Mouse (Mus musculus) intestine, embryonic 14.5 days (tissue): ENCODE measurements around the gene Rab31. TPM values are rescaled to one million over a fixed set of nuclear protein-coding genes. Genes with fewer than 3 reads are reported as not detected.

Experiments used
- ATAC-seq: fragments of 200-750 bp; cut with Nextera tagmentation; replicated peaks from 2 replicates; pipeline ENCODE4 v1.8.0; 2017; ENCODE audit warnings: low read depth, moderate number of reproducible peaks, moderate TSS enrichment, moderate library complexity; ENCODE audit not compliant: low FRiP score, low TSS enrichment
- DNase-seq: peaks from one replicate; pipeline ENCODE4 v3.0.0-alpha.2; 2018; ENCODE audit warnings: low spot score
- H3K27ac ChIP-seq: fragments of 300-500 bp; sonication (generic); 2 replicates; pipeline ENCODE4 v1.5.1; 2014; ENCODE audit warnings: low read depth, mild to moderate bottlenecking, control low read depth
- H3K27me3 ChIP-seq: fragments of 300-500 bp; sonication (generic); replicated peaks from 2 replicates; pipeline ENCODE4 v1.6.1; 2014; ENCODE audit warnings: low read length, control low read depth; ENCODE audit not compliant: control insufficient read depth, insufficient read depth
- H3K36me3 ChIP-seq: fragments of 300-500 bp; sonication (generic); 2 replicates; pipeline ENCODE4 v1.6.1; 2014; ENCODE audit warnings: low read length, control low read depth; ENCODE audit not compliant: control insufficient read depth, insufficient read depth
- H3K4me1 ChIP-seq: fragments of 300-500 bp; sonication (generic); replicated peaks from 2 replicates; pipeline ENCODE4 v1.6.1; 2014; ENCODE audit warnings: low read length, control low read depth, mixed read lengths; ENCODE audit not compliant: control insufficient read depth, insufficient read depth
- H3K4me2 ChIP-seq: fragments of 300-500 bp; sonication (generic); 2 replicates; pipeline ENCODE4 v1.6.1; 2014; ENCODE audit warnings: low read length
- H3K4me3 ChIP-seq: fragments of 300-500 bp; sonication (generic); 2 replicates; pipeline ENCODE4 v1.5.1; 2014; ENCODE audit warnings: low read depth, low read length, control low read depth, mixed read lengths
- H3K9ac ChIP-seq: fragments of 300-500 bp; sonication (generic); 2 replicates; pipeline ENCODE4 v1.6.1; 2014; ENCODE audit warnings: mild to moderate bottlenecking, low read length
- H3K9me3 ChIP-seq: fragments of 300-500 bp; sonication (generic); 2 replicates; pipeline ENCODE4 v1.6.1; 2016; ENCODE audit warnings: low read length, control low read depth; ENCODE audit not compliant: control insufficient read depth
- WGBS: fragments of 180-500 bp; shearing (Covaris S2); extraction: QIAGEN DNeasy Blood & Tissue Kit; methylation state at CpG from one replicate; pipeline ENCODE4 v1.1.7; 2014; 5-methylcytosine and 5-hydroxymethylcytosine counted together
- polyA plus RNA-seq: library from polyadenylated mRNA; unstranded; fragments of >200 nt; fragmentation: Nextera tagmentation; extraction: Ambion mirVana; gene quantifications from 2 replicates; pipeline ENCODE4 v1.2.1, GENCODE M21; 2014

Gene Rab31
- polyA plus RNA-seq, 1 experiment from 2014 or later = 40.9 TPM

DNA sequence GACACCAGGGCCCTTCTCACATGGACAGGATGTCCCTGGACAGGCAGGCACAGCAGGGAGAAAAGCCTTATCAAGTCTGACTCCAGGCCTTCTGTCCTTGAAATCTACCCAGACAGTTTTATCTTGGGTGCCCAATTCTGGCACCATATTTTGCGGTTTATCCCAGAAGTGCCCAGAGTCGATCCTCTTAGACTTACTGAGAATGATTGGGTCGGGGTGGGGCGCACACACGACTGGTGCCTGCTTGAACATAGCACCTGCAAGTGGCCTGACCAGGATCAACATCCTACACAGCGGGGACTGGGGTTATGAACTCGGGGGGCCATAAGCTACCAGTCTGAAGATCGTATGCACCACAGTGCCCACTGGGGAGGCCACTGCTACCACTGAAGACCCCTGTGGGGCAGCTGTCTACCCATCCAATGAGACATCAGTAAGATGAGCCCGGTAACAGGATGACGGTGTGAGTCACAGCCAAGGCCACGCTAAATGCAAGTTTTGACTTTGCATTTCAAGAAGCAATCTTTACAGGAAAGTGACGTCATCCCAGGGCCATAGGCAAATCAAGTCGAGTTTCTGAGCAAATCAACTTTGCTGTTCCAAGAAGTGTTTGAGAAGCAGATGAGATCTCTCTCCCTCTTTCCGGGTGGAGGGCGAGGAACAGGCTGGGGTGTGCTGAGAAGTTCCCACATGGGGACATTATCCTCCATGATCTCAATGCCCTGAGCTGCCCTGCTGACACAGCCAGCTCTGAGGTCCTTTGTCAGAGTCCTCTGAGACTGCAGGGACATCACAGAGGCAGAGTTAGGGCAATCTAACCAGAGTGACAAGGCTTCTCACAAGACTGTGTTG lies 32.5 kb downstream of the Rab31 start:
- Histone ChIP-seq H3K36me3 (no peaks in the 10 kb centered on the region), H3K27ac (no peak overlapping the region), H3K4me2 (no peak overlapping the region), H3K9ac (no peak overlapping the region), H3K9me3 (no peaks in the 10 kb centered on the region), H3K4me3 (no peak overlapping the region), H3K4me1 (no peaks in the 10 kb centered on the region), H3K27me3 (no peaks in the 10 kb centered on the region)
- 85% methylated on average over 15 of the region's 15 CpGs for WGBS
- no peak for ATAC-seq
- DNase-seq = no peak

DNA sequence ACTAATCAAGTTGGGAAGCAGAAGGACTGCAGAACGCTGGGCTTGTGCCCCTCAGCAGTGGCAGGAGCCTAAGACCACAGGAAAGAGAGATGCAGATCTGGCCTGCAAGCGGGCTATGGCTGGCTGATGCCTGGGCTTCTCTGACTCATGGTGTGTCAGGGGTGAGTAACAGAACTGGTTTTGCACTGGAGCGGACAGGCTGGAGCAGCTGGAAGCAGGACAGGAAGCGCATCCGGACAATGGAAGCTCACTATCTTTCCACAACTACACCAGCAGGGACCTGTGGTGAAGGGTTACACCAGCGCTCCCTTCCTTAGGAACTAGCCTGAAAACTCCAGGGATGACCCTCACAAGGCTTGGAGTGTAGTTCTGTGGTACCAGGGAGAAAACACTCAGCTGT lies 34.9 kb downstream of the Rab31 start:
- no peak for DNase-seq
- no peaks in the 10 kb centered on the region for H3K4me1 ChIP-seq
- no peak for ATAC-seq
- no peaks in the 10 kb centered on the region for H3K27me3 ChIP-seq
- H3K9ac ChIP-seq = no peak overlapping the region
- H3K4me2 ChIP-seq = no peak overlapping the region
- WGBS = 79% methylated on average over 6 of the region's 6 CpGs
- no peak overlapping the region for H3K27ac ChIP-seq
- H3K36me3 ChIP-seq = no peaks in the 10 kb centered on the region
- H3K4me3 ChIP-seq = no peak overlapping the region
- H3K9me3 ChIP-seq = no peaks in the 10 kb centered on the region

DNA sequence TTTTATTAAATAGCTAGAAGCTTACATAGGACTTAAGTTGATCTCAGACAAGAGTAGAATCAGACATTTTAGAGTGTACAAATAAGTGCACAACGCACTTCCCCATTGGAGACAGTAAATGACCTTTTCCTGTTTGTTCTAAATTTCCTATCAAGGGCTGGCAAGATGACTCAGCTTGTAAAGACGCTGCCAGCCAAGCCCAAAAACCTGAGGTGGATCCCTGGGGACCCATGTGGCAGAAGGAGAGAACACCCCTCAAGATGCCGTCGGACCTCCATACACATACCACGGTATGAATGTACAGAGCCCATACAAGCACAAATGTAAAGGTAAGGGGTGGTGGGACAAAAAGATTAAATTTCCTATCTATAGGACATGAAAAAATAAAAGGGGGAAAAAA lies 35.4 kb downstream of the Rab31 start:
- 82% methylated on average over 5 of the region's 5 CpGs for WGBS
- DNase-seq = no peak

DNA sequence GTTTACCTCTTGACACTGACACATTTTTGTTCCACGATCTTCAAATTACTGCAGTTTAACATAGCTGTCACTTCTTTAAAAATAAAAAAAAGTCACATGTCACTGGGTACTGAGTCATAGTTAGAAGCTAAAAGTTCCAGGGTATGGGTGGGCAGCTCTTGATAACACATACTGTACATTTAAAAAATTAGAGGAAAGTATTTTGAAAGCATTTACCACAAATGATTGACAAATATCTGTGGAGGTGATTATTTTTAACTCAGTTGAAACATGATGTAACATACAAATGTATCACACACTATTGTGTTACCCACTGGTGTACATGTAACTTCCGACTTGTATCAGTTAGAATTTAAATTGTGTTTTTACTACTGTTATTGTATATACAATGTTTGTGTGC lies 37.5 kb downstream of the Rab31 start:
- Histone ChIP-seq H3K36me3 (no peaks in the 10 kb centered on the region), H3K27ac (no peak overlapping the region), H3K4me2 (no peak overlapping the region), H3K9me3 (no peaks in the 10 kb centered on the region), H3K27me3 (no peaks in the 10 kb centered on the region), H3K9ac (no peak overlapping the region), H3K4me1 (no peaks in the 10 kb centered on the region), H3K4me3 (no peak overlapping the region)
- WGBS = 91% methylated on average over 2 of the region's 2 CpGs
- DNase-seq = no peak
- ATAC-seq = no peak

More for the DNA sequence above, 35.4 kb downstream of the Rab31 start:
- Histone ChIP-seq H3K27ac (no peak overlapping the region), H3K36me3 (no peaks in the 10 kb centered on the region), H3K9me3 (no peaks in the 10 kb centered on the region), H3K27me3 (no peaks in the 10 kb centered on the region), H3K4me1 (no peaks in the 10 kb centered on the region), H3K9ac (no peak overlapping the region), H3K4me2 (no peak overlapping the region), H3K4me3 (no peak overlapping the region)
- ATAC-seq = no peak

DNA sequence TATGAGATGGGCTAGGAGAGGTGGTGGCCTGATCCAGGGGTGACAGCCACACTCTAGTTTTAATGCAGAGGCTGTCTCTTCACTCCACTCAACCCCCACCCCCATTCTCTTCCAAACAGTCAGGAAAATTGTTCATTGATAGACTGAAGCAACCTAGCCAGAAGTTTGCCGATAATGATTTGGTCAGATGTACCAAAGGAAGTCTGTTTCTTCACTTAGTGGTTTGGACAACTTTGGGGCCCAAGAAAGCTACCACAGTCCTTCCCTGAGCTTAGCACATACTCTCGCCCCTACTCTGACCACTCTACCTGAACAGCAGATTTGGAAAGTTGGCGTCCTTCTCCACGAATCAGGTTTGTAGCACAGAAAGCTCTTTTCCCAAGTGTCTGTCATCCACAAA lies 39.9 kb downstream of the Rab31 start:
- no peaks in the 10 kb centered on the region for H3K27me3 ChIP-seq
- H3K4me3 ChIP-seq = no peak overlapping the region
- no peaks in the 10 kb centered on the region for H3K4me1 ChIP-seq
- DNase-seq (no peak), ATAC-seq (no peak)
- no peaks in the 10 kb centered on the region for H3K9me3 ChIP-seq
- no peak overlapping the region for H3K4me2 ChIP-seq
- WGBS = 83% methylated on average over 4 of the region's 4 CpGs
- H3K9ac ChIP-seq = no peak overlapping the region
- no peaks in the 10 kb centered on the region for H3K36me3 ChIP-seq
- H3K27ac ChIP-seq = no peak overlapping the region

DNA sequence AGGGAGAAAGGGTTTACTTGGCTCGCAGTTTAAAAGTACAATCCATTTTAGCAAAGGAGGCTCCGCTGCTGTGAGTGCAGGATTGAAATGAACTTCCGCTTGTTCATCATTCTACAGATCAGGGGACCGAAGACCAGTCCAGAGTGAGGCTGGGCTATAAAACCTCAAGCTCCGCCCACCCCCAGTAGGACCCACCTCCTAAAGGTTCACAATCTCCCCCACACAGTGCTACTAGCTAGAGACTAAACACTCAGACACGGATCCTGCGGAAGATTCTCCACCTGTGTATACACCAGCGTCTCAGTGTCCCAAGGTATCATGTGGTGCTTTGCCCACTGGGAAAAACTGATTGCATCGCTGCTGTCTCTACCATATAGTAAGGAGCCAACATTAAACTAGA lies 40.8 kb downstream of the Rab31 start:
- Histone ChIP-seq H3K36me3 (no peaks in the 10 kb centered on the region), H3K4me1 (no peaks in the 10 kb centered on the region), H3K27me3 (no peaks in the 10 kb centered on the region), H3K9me3 (no peaks in the 10 kb centered on the region), H3K4me2 (no peak overlapping the region), H3K9ac (no peak overlapping the region), H3K4me3 (no peak overlapping the region), H3K27ac (no peak overlapping the region)
- DNase-seq = no peak
- no peak for ATAC-seq
- 82% methylated on average over 9 of the region's 9 CpGs for WGBS

DNA sequence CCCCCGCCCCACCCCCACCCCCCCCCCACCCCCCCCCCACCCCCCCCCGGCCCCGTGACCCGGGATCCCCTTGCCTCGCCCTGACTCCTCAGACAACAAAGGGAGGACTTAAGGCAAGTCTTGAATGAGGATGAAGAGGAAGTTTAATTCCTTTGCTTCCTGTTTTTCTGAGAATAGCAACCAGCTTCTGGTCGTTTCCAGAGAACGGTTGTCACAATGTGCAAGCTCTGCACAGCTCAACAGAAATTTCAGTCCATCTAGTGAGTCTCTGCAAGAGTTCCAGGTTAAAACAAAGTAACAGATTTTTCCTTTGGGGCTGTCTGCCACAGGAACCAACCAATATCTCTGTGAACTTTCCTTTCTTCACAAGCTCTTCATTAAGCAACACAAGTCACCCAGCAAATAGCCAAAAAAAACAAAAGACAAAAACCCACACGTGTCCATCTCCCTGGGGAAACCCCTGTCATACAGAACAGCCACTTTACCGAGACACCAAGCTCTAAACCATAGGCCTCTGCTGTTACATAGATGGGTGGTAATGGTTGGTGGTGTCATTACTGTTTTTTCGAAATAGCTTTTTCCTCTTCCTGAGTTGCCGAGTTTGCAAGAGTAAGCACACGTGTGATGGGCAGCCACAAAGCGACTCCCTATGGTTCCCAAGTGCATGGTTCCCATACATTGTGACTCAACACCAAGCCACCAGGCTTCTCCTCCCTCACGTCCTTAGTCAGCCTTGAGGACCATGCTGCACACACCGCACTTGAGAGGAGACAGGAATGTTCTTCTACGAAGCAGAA lies 42.4 kb downstream of the Rab31 start:
- Histone ChIP-seq H3K9ac (no peak overlapping the region), H3K27ac (no peak overlapping the region), H3K9me3 (no peaks in the 10 kb centered on the region), H3K27me3 (no peaks in the 10 kb centered on the region), H3K36me3 (no peaks in the 10 kb centered on the region), H3K4me2 (no peak overlapping the region), H3K4me3 (no peak overlapping the region), H3K4me1 (no peaks in the 10 kb centered on the region)
- DNase-seq (no peak), ATAC-seq (no peak)
- 77% methylated on average over 16 of the region's 16 CpGs for WGBS

DNA sequence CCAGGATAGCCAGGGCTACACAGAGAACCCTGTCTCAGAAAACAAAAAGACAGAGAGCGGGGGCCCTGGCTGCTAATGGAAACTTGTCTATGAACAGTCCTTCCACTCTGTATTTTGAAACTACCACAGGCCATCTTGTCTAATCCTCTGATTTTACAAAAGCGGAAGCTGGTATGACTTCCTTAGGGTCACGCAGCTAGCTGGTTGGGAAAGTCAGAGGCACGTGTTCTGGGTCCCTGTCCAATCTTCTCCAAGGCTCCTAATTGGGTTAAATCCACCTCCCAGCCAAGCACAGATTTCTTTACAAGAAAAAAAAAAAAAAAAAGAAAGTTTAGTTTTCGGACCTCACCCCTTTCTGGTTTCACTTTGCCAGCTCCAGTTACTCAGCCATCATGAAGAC lies 45.8 kb downstream of the Rab31 start:
- H3K9ac ChIP-seq = no peak overlapping the region
- H3K27me3 ChIP-seq = no peaks in the 10 kb centered on the region
- WGBS = 92% methylated on average over 5 of the region's 5 CpGs
- no peak for DNase-seq
- no peak overlapping the region for H3K27ac ChIP-seq
- ATAC-seq = no peak
- no peak overlapping the region for H3K4me2 ChIP-seq
- H3K4me3 ChIP-seq = no peak overlapping the region
- H3K4me1 ChIP-seq = no peaks in the 10 kb centered on the region
- H3K36me3 ChIP-seq = no peaks in the 10 kb centered on the region
- H3K9me3 ChIP-seq = no peaks in the 10 kb centered on the region
